Mouse (Mus musculus) mouse embryonic stem cell (cell line): ENCODE measurements around the gene Pibf1.

ENCODE experiments used
- in situ Hi-C, 2 experiments: fragments of 300-500 bp; cut with MboI; formaldehyde crosslinking; loops; 1 replicate in 1 of 2; 3 replicates in 1 of 2; pipeline ENCODE4 v1.14.3; 2019 to 2020; ENCODE audit warnings: low sequenced_read_pairs in 2 of 2, low pct_unique_long_range_greater_than_20kb in 1 of 2, mixed read lengths in 1 of 2; ENCODE audit not compliant: unreplicated experiment in 1 of 2

Pibf1 gene

DNA sequence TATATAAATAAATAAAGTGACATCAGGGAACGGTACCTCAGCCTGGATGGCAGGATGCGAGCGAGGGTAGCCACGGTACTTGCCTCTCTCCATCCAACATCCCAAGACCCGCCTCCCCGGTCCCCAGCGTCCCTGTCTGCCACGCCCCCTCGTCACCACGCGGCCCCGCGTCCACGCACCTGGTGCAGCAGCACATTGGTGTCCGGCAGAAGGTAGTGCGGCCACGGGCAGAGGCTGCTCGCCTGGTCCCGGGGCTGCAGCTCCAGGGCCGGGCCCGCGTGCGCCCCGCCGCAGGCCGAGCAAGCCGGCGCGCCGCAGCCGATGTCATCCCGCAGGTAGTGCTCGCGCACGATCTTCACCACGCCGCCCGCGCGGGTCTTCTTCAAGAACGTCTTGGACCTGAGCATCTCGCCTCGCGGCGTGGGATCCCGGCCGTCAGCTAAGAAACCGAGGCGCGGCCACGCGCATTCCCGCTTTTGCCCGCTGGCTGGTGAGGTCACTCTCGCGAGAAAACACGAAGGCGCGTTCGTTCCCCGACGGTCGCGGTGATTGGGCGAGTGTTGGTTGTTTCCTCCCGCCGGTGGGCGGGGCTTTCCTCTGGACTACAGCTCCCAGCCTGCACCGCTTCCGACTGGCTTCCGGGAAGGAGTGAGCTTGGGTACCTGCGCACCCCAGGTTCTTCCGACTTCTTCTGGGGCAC, at the start of gene Pibf1, which contains the start of gene Dis3:
Gene Pibf1 (plus strand): TSS at position 158 of the 700 bp plus-strand sequence.
Gene Dis3 (minus strand): TSS at position 504 of the 700 bp plus-strand sequence.
- in situ Hi-C loops: no loop called here

DNA sequence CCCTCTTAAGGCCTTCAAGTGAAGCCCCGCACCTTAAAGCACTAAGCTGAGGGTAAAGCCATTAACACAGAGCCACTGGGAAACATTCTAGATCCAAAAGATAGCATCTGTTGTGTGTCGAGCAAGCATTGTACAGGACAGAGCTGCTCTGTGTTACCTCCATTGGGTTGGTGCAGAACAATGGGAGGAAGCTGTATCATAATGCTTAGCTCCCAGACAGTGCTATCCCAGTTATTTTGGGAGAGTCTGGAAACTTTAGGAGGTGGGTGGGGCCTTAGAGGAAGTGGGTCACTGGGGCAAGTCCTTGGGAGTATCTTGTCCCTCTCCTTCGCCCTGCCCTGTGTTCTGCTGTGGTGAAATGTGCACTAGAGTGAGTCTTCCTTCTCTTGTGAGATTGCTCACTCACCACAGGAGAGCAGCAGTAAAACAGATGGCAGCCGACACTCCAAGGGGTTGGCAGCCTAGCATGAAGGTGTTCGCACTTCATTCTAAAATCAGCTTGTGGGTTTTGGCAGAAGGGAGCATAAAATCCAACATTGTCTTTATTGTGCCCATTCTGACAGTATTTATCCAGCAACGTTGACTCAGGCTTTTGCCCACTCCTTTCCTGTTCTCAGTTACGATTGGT, 40.2 kb upstream of the Pibf1 start:
- in situ Hi-C loops: no loop called here

DNA sequence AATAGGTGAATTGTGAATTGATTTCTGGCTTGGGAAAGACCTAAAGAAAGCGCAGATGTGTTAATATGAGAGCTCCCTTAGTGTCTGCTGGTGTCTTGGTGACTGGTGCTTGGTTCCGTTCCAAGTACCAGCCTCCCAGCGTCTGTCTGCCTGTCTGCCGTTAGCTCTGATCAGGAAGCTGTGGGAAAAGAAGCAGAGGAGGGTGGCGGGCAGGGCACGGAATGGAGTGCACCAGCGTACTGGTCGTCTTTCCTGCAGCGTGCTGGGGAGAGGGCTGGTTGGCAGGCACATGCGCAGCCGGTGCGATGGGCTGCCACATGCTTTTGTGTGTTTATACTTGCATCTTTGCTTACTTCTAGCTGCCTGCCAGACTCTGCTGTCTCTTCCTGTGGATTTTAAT, 38.6 kb upstream of the Pibf1 start:
- in situ Hi-C loops: no loop called here

DNA sequence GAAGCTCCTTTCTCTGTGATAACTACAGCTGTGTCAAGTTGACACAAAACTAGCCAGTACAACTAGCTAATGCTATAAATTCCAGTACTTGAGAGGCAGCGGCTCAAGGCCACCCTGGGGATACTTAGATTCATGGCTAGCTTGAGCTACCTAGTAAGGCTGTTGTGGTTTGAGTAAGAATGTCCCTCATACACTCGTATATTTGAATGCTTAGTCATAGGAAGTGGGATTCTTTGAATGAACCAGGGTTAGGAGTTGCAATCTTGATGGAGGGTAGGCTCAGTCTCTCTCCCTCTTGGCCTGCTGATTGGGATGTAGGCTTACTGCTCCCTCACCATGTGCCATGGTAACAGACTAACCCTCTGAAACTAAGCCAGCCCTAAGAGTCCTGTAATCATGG, 36.1 kb upstream of the Pibf1 start:
- in situ Hi-C loops: no loop called here

DNA sequence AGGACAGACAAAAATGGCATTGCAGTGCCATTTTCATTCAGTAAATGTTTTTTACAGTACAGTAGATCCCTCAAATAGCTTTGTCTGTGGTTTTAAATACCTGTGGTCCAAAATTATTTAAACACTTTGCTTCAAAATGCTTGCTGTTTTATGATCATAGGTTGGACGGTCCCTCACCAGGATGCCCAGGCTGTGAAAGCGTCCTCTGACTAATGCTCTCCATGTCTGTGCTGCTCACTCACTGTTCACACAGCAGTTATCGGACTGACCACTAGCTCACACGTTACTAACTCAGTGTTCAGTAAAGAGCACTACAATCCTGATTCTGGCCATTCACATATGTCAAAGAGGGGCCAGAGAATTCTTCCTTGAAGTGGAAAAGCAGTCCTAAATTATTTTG, 28.1 kb upstream of the Pibf1 start:
- in situ Hi-C loops: no loop called here

DNA sequence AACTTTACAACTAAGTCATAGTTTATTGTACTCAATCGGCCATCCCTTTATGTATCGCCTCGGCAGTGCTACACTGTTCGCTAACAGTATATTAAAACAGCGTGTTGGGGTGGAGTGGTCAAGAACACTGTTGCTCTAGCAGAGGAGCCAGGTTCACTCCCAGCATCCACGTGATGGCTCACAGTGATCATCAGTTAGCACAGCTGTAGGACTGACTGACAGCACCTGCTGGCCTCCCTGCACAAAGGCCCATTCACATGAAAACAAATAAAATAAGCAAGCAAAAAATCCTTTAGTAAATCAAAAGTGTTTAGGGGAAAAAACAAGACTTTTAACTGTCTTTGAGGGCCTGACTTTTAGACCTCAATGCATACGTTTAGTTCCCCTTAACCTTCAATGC, 10.3 kb upstream of the Pibf1 start:
- in situ Hi-C loops: no loop called here

DNA sequence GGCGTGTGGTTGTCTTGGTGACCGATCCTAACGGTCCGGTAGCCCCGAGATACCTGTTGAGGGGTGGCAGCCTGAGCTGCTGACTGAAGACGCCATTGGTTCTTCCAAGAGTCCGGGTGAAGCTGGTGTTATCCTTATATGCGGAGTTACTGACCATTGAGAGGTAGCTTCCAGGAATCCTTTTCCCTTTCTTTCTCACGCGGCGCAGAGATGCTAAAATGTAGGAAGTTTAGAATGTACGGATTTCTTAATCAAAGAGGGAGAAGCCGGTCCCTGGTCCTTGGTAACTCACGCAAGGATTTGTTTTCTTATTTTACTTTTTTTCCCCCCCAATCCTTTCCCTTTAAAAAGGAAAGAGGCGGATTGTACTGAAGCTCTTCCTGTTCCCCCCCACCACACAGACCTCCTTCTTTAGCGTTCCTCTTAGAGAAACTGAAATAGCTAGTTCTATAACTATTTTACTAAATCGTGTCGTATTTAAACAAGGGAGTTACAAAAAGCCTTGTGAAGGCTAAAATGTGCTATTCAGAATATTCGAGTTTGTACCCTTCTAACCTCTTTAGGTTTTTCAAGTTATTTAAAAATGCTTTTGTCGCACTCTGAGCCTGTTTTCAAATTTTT, 853 bp downstream of the Pibf1 start:
- in situ Hi-C loops: no loop called here

DNA sequence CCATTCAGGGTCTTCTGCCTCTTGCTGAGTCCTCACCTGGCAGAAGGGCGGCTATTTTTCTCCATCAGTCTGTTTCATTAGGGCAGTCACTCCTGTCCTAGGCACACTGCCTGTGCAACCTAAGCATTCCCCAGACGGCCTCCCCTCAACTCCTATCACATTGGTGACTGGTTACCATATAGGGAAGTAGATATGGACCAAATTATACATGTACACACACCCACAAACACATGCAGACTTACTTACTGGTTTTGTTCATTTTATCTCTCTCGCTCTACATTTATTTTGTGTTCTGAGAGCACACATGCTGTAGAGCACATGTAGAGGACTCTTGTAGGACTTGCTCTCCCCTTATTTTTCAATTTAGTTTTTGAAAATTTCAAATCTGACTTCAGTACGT, 3.8 kb downstream of the Pibf1 start:
- in situ Hi-C loops: no loop called here

DNA sequence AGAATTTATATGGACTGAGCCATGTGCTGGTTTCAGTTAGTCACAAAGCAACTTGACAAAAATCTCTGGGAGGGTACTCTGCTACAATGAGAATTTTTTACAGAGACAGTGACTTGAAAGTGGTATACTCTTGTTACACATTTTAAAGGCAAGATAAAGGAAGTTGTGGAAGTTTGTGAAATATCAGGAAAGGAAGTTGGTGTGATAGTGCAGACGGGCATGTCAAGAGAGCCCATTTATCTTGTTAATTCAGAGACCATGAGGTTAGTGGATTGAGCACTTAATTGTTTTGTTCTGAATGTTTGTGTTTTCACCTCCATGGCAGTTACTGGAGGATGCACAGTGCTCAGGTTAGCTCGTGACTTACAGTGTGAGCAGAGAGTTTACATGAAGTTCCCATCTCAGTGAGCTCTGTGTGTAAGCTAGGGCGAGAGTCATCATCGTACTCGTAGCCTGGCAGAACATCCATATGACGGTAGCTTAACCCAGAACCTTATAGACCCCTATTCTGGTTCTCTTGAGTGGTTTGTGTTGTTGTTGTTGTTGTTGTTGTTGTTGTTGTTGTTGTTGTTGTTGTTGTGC, 5.4 kb downstream of the Pibf1 start:
- in situ Hi-C loops: no loop called here

DNA sequence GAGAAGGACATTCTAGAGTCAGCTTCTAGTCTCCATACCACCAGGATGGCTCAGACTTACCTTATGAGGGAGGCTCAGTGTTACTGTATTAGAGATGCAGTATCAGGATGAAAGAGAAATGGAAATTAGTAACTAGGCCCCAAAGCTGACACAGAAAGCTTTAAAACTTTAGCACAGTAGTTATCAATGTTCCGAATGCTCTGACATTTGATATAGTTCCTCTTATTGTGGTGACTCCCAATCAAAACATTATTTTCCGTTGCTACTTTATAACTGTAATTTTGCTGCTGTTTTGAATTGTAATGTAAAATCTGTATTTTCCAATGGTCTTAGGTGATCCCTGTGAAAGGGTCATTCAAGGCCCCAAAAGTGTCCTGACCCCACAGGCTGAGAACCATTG, 7.4 kb downstream of the Pibf1 start:
- in situ Hi-C loops: no loop called here

DNA sequence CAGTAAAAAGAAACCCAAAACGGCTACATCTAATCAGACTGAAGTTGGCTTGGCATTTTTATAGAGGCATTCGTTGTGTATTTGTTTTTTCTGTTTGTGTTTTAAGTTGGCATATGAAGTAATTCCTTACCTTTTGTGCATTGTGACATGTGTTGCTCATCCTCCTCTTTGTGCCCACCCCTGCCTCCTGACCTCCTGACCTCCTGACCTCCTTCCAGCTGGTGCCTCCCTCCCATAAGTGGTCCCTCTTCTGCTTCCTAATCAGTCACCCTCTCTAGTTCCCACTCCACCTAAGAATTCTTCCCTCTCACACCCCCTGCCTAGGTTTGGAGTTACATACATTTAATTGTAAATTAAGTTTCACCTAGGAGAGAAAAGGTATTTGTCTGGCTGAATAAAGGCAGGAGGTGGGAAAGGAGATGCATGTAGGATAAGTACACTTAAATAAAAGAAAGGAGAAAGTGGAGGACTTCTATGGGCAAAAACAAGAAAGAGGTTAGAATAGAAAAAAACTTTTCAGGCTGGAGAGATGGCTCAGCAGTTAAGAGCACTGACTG, 8.5 kb downstream of the Pibf1 start:
- in situ Hi-C loops: no loop called here

DNA sequence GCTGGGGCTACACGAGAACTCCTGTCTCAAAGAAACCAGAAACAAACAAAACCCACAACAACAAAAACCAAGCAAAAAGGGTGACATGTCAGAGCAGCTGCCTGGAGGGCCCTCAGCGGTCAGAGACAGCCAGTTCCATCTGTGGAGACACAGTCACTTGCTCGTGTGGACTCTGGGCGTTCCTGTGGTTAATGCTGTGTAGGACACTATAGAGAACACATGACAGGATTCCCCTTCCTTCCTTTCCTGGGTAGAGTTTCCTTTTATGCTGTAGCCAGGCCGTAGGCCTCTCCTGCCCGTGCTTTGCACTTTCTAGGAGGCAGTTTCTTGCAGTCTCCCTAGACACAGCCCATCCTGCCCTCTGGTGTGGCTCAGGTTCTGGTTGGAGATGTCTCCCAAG, 9.5 kb downstream of the Pibf1 start:
- in situ Hi-C loops: no loop called here

DNA sequence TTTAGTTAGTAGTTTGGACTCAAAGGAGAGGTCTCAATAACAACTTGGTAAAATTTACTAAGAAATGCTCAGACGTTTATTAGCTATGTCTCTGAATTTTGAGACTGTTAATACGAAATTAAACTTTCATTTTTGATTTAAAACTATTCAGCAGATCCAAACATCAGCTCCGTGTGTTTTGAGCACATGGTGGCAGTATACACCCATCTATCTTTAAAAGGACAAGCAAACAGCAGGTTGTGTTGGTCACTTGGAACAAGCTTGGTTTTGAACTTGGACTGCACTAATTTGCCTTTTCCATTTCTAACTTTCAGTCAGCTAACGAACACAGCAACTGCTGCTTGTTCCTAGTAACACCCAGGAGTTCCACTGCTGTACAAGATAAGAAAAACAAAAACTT, 18.4 kb downstream of the Pibf1 start:
- in situ Hi-C loops: no loop called here

DNA sequence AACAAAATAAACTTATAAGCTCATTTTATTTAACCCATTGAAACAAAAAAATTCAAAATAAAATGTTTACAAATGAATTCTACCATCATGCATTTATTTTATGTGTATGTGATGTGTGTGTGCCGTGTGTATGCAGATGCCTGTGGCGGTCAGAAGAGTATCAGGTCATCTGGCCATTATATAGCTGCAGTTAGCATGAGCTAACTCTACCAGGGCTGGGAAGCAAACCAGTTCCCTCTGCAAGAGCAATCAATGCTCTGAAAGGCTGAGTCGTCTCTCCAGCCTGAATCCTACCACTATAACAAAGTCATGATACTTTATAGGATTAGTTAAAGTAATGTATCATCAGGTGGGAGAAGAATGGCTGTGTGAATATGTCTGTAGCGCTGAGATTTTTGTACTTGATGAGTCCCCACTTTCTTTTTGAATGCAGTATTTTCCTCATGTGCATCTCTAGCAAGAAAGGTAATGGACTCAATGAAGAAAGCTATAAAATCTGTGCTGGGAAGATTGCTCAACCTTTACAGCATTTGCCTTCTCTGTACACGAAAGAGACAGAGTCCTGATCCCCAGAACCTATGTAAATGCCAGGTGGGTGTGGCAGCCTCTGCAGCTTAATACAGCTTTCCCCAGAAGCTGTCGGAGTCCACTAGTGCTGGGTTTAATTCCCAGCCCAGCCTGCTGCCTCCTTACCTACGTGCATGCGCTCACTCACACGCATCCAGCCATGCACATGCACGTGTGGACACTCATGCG, 22.5 kb downstream of the Pibf1 start:
- in situ Hi-C loops: no loop called here

DNA sequence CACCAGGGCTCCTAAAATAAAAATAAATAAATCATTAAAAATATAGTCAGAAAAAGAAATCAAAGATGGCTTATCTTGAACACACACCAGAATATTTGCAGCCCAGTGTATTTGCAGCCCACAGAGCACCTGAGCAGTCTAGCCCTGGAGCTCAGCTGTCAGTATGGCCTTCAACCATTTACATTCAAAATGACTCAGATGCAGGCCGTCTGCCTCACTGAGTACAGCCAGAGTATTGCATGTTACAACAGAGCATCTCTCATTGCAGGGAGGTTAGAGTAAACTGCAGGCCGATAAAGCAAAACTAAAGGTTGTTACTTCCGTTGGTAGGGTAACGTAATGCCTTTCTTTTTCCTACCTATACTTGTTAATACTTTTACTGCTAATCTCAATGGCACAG, 24.9 kb downstream of the Pibf1 start:
- in situ Hi-C loops: no loop called here

DNA sequence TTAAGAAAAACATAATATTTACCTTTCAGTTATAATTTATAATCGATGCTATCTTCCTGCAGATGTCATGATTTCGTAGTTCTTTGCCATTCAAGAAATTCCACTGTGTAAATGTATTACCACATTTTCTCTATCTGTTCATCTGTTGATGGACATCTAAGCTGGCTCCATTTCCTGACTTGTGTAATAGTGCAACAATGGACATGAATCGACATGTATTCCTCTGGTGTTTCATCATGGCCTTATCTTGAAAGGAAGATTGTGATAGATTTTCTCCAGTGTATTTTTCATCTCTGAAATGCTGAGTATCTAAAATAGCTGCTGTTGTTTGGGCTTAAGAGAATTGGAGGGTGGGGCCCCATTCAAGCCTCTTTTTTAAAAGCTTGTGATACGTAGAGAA, 27.5 kb downstream of the Pibf1 start:
- in situ Hi-C loops: loop anchor here in 1 of 2 experiments (25.0 kb wide), 1 partner anchor 761 kb away; no protein-coding TSS in a partner anchor

DNA sequence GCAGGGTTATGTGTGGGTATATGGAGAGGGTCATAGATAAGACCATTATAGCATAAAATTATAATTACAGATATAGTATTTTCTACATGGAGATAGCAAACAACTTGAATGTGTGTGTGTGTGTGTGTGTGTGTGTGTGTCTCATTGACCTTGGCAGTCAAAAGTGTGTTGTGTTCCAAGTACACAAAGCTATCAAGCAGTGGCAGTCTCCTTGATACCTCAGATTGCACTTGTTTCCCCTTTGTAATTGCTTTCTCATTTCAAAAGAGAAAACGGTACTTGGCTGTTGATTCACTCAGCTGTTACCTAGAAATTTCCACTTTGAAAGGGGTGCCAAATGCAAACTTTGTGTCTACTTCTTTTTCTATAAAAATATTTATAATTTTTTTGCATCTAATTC, 28.3 kb downstream of the Pibf1 start:
- in situ Hi-C loops: loop anchor here in 1 of 2 experiments (25.0 kb wide), 1 partner anchor 760 kb away; no protein-coding TSS in a partner anchor

DNA sequence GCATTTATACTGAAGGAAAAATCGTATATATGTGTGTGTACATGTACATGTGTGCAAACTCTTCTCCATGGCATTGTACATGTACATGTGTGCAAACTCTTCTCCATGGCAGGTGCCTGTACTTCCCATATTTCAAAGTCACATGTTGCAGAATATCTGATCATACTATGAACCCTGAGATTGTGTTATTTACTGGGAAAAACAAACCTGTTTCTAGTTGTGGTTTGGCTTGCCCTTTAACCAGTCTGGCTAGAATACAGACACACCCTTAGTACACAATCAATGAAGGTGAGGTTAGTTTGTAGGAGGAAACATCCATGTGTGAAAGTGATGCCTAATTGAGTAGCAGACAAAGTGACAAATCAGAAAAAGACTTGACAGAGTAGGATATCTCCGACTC, 29.8 kb downstream of the Pibf1 start:
- in situ Hi-C loops: loop anchor here in 1 of 2 experiments (25.0 kb wide), 1 partner anchor 758 kb away; no protein-coding TSS in a partner anchor
